Mouse (Mus musculus) heart, postnatal 0 days (tissue): ENCODE results near the gene Asb7.

Experiments
- CTCF ChIP-seq: IDR thresholded peaks from 2 replicates; pipeline ENCODE4 v1.5.1; 2016; ENCODE audit warnings: antibody characterized with exemption, control low read depth, low read depth
- EP300 ChIP-seq: IDR thresholded peaks from 2 replicates; pipeline ENCODE4 v1.6.1; 2016; ENCODE audit warnings: antibody characterized with exemption, low read depth

- TF ChIP-seq CTCF (no peak), EP300 (no peak)
Measured at GRCm38 (mm10) chr7:66652216-66652615, 37.2 kb downstream of the Asb7 start.
